Mouse (Mus musculus): Measurements from ENCODE around the gene Usb1. TPM values are rescaled to one million over a fixed set of nuclear protein-coding genes. Genes with fewer than 3 reads are reported as not detected.

Usb1 gene
- total RNA-seq, 2 experiments from 2014 or later: 13.4 to 14.7 TPM

DNA sequence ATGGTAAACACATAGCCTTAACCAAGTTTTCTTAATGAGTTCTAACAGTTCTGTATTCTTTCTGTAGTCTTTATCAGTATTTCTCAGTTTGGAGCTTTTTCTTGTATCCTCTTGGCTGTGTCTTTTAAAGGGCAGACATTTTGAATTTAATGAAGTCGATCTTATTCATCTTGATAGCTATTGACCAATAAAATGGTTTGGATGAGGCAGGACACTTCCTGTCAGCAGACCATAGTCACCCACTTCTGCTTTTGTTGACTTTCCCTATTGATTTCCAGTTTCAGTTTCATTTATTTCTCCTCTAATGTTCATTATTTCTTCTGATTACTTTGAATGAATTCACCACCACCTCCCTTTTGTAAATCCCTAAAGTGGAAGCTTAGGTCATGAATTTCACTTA is 3.6 kb downstream of the Usb1 start:
- DNase-seq: no peak

DNA sequence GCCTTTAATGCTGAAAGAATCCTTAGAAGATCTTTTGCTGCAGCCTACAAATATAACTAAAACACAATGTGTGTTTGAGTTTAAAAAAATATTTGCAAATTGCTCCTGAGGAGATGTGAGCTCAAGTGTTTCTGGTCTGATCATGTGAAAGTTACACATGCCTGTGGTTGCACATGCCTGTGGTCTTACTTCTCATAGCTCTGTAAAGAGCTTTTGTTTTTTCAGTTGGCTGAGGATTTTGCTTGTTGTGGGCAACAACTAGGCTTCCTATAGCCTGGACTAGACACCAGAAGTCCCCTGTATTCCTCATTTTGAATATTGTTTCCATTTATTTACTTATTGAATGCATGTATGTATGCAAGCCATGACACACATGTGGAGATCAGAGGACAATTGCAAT is 4.3 kb downstream of the Usb1 start:
- no peak for DNase-seq

DNA sequence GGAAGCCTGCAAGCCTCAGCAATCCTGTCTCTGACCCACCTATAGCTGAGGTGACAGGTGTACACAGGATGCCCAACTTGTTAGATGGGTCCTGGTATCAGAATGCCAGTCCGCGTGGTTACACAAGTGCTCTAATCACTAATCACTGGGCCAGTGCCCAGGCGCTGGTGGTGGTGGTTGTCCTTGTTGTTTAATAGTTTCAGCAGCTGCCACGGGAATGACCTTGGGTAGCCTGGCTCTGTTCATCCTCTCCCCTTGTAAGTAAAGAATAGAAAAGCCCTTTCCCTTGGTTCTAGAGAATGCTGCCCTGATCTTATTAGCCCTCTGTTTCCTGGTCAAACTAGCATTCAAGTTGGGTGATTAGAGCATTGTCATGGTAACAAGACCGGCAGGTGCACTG is 9.6 kb downstream of the Usb1 start:
- peak; percentile 67 to 70 for DNase-seq

DNA sequence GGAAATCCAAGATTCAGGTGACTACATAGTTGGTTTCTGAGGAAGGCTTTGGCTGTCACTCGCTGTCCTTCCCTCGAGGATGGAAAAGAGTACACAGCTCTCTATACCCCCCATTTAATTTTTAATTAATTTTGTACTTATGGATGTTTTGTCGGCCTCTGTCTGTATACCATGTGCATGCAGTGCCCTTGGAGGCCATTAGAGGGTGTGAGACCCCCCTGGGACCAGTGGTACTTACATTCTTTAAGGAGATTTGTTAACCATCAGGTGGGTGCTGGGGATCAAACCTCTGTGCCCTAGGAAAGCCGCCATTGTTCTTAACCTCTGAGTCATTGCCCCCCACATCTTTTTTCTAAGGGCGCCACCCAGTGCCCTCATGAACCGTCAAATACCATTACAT is 12.6 kb downstream of the Usb1 start:
- no peak for DNase-seq

DNA sequence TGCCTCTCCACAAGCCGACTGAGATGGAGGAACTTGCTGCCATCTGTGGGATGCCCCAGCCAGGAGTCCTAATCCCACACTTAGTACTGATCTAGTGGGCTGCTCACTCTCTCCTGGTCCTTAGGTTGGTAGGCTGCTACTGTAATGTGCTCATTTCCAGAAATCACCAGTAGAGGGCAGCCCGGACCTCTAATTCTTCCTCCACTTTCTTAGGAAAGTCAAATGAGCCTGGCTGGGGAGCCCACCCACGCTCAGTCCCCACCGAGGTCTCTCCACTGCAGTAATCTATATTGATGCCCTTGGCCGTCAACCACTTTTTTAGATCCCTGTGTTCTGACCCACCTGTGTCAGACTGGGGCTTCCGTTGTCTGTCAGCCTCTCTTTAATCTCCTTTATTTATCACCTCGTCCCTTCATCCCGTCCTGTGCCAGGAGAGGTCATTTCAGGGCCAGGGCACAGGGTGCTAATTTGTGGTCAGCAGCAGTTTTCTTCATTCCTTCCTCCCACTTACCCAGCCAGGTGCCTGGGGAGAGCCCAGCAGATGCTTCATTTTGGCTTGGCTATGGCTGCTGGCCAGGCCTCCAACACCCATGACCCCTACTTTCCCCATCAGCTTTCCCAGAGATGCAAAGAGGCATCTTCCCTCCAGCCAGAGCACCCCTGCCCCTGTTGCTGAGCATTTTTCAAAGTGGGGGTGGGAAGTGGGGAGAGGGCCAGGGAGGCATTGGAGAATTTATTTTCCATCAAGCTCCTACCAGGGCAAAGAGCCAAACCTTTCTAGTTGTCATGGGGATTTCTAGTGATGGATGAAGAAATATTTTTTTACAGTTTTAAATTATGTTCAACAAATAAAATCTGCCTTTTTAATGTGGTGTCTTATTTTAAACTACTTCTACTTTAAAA is 14.8 kb downstream of the Usb1 start:
- peak; percentile 61 to 90 for DNase-seq

DNA sequence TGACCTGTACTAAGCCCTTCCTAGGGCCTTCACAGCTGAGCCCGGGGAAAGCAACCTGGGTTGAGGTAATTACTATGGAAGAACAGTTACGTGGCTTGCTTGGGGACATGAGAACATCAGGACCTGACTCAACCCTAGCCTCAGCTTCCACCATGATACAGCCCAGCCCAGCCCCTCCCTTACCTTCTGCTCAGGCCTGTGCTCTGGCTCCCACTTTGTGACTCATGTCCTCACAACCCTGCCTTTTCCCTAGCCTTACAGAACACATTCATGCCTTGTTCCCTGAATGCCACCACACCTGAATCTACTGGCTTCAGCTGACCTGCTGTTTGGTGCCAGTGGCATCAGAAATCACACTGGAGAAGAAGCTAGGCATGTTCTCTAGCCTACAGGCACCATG is 16.3 kb downstream of the Usb1 start:
- DNase-seq: no peak

DNA sequence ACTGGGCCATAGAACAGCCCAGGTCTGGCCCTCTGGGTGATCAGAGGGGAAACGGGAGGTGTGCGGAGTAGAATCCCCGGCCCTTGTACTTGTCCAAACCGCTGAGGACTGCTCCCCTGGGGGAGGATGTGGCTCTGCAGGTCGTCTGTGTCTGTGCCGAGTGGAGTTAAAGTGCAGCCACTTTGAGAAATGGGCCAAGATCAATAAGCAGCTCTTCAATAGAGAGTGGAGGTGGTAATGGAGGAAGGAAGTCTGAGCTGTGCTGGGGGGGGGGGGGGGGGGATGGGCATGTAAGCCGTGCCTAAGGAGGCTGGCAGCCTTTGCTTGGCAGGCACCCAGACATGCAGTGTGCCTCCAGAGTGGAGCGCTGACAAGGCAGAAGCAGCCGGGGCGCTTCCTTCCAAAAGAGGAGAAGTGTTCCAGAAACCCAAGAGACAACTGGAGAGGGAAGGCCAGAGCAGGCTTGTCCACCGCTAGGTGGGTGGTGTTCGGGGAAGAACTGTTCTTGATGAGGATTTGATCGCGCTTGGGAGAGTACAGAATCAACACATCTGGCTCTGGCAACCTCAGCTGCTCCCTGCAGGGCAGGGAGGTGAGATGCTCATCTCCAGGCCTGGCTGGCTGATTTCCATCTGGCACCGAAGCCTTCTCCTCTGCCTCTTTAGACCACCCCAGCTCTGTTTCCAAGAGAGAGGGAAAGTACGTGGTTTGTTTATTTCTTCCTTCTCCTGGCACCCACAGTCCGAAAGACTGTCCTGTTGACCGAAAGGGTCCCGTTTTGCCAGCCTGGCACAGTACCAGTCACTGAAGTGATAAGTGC is 16.9 kb downstream of the Usb1 start:
- DNase-seq: peak; percentile 72 to 81

DNA sequence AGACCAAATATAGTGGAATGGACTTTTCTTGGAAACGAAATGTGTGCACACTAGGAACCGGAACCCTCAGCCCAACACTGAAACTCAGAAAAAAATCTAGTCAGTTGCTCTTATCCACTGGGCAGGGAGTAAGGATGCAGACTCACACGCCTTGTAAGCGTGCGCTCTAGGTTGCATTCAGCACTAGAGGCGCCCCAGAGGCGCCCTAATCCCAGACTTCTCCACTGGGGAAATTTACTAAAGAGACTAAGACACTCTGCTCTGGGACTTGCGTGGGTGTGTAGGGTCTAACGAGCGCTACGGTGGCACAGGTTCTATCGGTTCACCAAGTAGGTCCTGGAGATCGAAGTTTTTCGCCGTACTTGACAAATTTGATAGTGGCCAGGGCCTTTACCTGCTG is 19.4 kb downstream of the Usb1 start:
- peak in 1 of 2 experiments; percentile 47 for DNase-seq

DNA sequence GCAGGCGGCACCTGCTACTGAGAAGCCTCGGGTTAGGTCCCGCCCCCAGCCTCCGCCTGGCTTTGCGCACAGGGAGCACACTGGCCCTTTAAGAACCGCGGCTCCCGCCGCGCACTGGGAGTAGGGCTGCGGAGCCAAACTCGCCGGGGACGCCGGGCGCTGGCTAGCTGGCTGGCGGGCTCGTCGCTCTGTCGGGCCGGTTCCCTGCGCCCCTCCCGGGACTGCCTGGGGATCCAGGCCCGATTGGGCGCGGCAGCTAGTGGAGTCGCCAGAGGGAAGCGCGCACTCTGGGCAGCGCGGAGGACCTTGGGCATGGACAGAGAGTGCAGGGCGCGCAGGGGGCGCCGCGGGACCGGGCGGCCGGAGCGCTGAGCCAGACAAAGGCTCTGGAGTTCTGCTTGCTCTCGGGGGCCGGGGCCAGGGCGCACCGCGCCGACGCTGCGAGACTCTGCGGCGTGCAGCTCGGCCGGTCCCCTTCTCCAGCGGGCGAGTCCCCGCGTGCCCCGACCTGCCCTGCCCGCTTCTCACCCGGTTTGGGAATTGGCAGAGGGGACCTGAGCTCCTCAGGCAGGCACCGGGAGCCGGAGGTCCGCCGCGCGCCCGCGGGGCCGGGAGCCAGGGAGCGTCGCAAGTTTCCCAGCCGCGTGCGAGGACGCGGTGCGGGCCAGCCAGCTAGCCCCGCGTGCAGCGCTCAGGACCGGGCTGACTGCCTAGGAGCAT is 20.2 kb downstream of the Usb1 start, which contains the start of gene Mmp15:
Gene Mmp15, plus strand, starts transcription at position 118 of the 720 bp plus-strand sequence.
- peak; percentile 85 to 87 for DNase-seq

DNA sequence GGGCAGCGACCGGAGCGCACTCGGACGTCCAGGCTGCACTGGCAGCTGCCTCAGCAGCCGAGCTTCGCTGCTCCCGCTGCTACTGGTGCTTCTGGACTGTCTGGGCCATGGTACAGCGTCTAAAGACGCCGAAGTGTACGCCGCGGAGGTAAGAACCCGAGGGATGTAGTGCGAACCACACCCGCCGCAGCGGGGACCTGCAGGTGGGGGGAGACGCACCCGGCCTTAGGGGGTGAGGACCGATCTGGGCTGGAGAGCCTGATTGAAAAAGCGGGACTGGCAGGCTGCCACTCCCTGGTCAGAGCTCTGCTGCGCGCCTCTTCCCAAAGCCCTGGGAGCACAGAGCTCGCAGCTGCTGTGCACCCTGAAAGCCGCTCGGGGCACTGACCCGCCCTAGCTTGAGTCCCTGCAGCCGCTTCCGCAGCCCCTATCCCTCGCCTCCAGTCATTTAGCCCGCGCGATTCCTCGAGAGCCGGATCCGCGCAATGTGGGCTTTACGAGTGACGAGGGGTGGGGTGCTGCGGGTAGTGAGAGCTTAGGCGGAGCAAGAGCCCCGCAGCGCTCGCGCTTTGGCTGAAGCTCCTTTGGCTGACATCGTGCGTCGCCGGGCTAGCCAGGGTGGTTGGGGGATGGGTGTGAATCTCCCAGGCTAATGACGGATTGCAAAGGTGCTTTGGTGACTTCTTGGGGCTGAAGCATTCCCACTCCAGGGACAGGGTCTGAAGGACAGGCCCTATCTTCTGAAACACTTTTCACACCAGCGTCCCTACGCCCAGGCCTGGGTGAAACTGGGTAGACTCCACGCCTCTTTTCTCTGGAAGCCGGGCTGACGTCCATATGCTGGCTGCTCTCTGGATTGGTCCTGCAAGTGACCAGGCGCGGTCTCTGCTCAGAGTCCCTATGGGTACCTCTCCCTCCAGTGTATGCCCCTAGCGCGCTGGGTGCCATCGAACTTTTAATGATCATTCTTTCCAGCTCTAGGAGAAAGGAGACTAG is 21.1 kb downstream of the Usb1 start:
- peak; percentile 57 to 71 for DNase-seq

DNA sequence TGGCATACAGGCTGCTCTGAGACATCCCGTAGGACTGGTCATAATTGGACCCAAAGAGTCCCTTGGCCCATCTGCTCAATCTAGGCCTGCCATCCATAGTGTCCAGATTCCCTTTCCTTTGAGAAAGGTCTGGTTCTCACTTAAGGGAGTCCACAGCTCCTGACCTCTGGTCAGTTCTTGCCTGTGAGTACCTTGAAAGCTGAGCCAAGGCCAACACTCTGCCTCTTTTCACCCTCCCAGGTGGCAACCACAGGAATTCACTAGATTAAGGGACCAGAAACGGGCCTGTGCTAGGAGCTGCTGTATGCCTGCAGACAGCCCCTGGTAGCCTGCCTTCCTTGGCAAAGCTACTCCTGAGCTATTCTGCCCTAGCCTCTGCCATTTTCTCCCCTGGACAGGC is 22.5 kb downstream of the Usb1 start:
- no peak for DNase-seq

DNA sequence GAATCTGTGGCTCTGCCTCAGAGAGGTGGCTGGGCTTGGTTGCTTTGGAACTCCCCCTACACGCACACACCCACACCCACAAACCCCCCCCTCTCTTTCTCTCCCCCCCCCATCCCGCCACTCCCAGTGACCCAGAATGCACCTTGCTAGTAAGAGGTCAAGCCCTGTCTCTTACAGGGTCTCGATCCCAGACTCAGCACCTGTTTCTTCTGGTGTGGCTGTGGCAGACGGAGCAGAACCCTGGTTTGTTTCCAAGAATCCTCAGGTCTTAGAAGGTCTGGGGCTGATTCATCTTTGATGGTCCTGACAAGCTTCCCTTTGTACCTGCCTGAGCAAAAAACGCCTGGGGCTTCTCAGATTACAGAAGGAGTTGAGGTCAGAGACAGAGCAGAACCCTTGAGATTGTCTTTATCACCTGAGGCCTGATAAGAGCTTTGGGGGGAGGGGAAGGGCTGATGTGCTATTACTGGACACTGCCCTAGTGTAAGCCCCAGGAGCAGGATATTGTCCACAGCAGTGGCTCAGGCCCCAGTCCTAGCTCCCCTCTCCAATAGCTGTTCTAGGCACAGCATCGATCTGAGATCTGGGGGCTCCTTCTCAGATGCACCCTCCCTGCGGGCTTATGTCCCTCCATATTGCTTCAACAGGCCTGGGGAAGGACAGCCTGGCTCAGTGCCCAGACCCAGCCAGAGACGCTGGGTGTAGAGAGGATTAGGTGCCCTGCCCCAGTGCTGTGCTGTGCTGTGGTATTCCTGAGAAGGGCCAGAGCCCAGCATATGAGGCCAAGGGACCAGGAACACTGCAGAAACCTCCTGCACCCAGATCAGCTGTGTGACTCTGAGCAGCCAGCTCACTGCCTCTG is 26.7 kb downstream of the Usb1 start:
- DNase-seq: peak in 1 of 2 experiments; percentile 46

DNA sequence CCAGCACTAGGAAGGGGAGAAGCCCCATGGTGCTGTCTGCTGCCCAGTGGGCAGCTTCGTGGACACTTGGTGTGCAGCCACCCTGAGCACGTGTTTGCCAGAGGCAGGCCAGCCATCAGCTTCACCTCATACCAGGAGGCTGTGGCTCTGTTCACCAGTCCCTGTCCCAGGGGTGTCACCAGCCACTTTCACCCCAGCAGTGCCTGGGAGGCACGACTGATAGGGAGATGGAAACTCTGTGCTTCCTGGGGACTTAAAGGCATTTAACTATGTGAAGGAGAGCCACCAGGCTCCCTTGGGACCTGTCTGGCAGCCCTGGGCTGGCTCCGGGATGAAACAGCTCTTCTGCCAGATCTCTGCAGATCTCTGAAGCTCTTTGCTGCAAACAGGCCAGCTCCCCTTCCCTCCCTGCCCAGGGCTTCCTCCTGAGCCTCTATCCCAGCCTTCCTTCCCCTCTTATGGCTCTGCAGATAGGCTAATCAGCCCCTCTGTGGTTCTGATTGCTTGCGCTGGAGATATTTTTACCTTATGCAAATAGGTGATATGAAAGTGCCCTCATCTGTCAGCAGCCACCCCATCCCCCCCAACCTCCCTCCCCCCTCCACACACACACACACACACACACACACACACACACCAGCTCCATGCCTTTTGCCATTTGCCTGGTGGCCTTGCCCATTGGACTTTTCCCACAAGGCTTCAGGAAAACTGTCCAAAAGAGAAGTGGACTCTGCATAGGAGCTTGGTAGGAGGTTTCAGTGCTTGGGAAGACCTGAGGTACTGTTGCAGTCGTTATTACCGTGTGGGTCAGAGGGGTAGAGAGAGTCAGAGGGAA is 28.3 kb downstream of the Usb1 start:
- DNase-seq: peak; percentile 47 to 49

DNA sequence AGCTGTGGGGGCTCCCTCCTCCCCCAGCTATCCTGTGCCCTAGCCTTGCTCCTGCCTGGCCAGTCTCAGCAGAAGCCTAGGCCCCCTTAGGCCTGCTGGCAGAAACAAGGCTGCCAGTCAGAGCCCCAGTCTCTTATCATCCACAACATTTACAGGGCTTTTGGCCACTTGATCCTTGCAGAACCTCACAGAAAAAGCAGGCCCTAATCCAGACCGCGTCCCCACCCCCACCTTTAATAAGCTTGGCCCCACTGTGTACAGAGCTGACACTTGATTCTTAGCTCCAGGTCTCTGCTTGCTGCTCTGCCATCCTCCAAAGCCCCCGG is 28.9 kb downstream of the Usb1 start:
- DNase-seq: no peak

DNA sequence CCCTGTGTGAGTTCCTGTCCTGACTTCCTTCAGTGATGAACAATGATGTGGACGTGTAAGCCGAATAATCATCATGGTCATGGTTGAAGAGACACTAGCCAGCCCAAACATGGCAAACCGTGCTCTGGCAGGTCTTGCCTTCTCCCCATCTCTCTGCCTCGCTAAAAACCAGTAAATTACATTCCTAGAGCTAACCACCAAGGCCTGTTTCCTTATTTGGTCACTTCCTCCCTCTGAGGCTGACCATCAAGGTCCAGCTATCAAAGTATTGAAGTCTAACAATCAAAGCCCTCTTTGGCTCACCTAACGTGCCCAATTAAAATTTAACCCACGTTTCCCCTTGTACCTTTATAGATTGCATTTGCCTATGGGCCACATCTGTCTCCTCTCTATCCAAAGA is 30.2 kb downstream of the Usb1 start:
- no peak for DNase-seq

DNA sequence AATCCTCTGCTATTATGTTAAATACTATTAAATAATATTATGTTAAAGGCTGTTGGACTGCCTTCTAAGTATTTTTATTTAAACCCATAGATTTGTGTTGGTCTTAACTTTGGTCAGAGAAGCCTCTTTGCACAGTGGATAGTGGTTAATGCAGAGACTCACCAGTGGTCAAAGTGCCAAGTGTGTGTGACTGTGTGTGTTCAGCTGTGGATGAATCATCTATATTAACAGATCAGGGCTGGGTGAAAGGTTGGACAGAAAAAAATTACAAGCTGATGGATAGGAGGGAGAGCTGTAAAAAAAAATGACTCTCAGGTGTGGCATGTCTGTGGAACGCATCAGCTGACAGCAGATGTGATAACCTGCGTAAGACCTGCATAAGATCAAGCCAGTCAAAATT is 31.8 kb downstream of the Usb1 start:
- DNase-seq: no peak

DNA sequence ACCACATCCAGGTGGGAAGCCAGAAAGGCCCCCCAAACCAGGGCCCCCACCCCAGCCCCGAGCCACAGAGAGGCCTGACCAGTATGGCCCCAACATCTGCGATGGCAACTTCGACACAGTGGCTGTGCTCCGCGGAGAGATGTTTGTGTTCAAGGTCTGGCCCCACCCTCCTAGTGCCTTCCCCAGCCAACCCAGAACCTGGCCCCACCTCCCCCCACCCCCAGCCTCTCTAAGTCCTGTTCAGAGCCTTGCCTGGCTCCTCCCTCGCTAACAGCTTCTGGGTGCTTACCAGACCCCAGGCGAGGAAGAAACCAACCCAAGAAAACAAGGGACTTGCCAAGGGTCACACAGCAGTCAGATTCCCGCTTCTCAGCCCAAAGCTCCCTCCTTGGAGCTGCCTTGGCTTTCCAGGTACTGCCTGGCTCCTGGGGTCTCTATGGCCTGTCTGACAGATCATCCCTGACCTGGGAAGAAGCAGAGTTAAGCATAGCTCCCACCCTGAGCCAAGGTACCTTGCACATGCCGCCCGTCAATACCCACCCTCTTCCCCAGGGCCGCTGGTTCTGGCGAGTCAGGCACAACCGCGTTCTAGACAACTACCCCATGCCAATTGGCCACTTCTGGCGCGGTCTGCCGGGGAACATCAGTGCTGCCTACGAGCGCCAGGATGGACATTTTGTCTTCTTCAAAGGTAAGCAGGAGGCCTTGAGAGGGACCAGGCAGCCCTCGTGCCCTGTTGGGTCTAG is 37.7 kb downstream of the Usb1 start:
- no peak for DNase-seq

DNA sequence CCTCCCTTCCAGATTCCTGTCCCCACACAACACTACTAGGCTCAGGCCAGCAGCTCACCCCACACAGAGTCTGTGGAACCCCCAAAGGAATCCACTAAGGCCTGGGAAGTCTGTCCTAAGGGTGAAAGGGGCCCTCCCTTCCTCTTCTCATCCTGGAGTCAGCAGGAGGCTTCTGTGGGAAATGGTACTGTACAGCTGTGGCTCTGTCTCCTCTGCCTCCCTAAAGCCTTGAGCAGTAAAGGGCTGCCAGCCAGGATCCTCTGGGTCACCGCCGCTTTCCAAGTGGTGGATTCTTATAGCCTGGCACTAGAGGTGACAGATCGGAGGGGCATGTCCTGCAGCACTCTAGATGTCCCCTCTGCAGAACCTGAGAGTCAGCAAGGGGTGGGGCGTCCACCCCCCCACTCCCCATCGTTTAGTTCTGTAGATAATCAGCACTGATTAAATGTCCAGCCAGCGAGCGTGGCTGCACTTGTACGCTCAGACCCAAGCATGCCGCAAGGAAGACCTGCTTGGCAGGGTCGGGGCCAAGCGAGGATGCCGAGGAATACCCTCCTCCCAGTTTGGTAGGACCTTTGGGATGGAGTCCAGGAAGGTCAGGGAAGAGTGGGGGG is 41.4 kb downstream of the Usb1 start:
- peak; percentile 64 to 69 for DNase-seq

All from heart, adult 18-20 months (tissue).